Mouse (Mus musculus): Measurements from ENCODE around the gene Slc34a1. TPM values are rescaled to one million over a fixed set of nuclear protein-coding genes. Genes with fewer than 3 reads are reported as not detected.

Slc34a1 gene
- polyA plus RNA-seq, 1 experiment = 9,073 TPM

DNA sequence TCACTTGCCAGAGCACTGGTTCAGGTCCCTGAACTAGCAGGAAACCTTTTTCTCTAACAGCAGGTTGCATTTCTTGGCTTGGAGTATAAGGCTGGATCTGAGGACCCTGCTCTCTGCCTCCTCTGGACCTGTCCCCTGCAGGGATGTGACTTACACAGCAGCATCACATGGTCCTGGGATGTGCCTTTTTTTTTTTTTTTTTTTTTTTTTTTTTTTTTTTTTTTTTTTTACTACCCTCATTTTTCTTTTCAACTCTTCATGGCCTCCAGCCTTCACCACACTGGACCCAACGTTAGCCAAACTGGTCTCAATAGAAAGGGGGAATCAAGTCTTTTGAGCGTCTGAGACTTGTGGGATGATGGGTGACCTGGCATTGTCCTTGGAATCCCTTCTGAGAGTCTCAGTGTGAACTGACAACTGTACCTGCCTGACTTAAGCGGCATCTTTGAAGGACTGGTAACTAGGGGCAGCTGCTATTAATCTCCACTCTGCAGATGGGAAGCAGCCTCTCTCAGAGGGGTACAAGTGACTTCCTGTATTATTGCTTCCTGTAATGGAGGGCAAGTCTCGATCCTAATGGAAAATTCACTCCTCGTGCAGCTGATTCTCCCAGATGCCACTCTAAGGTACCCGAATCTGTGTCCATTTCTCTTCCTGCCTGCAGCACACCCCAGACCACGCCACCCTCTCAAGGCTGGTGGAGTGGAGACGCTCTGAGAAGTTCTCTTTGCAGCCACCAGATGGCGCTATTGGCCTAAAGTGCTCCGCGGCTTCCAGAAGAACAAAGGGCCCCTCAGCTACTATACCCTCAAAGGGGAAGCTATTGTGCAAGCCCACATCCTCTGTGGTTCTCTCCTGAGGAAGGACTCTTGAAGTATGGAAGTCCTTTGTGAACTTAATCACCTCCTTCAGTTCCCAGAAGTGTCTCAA lies 7.1 kb downstream of the Slc34a1 start:
- Histone ChIP-seq H3K27ac (ENCODE audit: insufficient read depth, low read depth, low read length) (peak overlapping the region; percentile 90; the same call in 1 of the 2 replicates), H3K27me3 (replicated peaks; ENCODE audit: control insufficient read depth, insufficient read depth, low read length) (no peaks in the 10 kb centered on the region), H3K36me3 (ENCODE audit: control insufficient read depth, insufficient read depth, low read length) (peaks cover 9% of the 10 kb centered on the region; the same call in 1 of the 2 replicates), H3K4me3 (ENCODE audit: insufficient read depth, low read depth, low read length) (peak overlapping the region; percentile 67), H3K4me1 (ENCODE audit: control insufficient read depth, insufficient read depth, low read length) (no peaks in the 10 kb centered on the region)
- peak; percentile 75 for DNase-seq
- TF ChIP-seq CTCF (conservative IDR thresholded peaks at IDR 0.05; ENCODE audit: insufficient read depth, insufficient read length, low read depth, low read length) (peak; percentile 88), POLR2A (IDR thresholded peaks at IDR 0.05; ENCODE audit: low read depth, low read length) (peak; percentile 69)
- WGBS = 7% methylated on average over 11 of the region's 11 CpGs

GRCm38 (mm10) chr13:55405783-55406390 lies 7.9 kb downstream of the Slc34a1 start:
- TF ChIP-seq POLR2A (IDR thresholded peaks at IDR 0.05; ENCODE audit: low read depth, low read length) (peak; percentile 46), CTCF (conservative IDR thresholded peaks at IDR 0.05; ENCODE audit: insufficient read depth, insufficient read length, low read depth, low read length) (no peak)
- peaks cover 9% of the 10 kb centered on the region; the same call in 1 of the 2 replicates for H3K36me3 ChIP-seq (ENCODE audit: control insufficient read depth, insufficient read depth, low read length)
- H3K27me3 ChIP-seq (replicated peaks; ENCODE audit: control insufficient read depth, insufficient read depth, low read length) = no peaks in the 10 kb centered on the region
- 53% methylated on average over 13 of the region's 13 CpGs for WGBS
- no peaks in the 10 kb centered on the region for H3K4me1 ChIP-seq (ENCODE audit: control insufficient read depth, insufficient read depth, low read length)
- peak overlapping the region; percentile 67 for H3K4me3 ChIP-seq (ENCODE audit: insufficient read depth, low read depth, low read length)
- peak overlapping the region; percentile 1 for H3K27ac ChIP-seq (ENCODE audit: insufficient read depth, low read depth, low read length)
- no peak for DNase-seq

DNA sequence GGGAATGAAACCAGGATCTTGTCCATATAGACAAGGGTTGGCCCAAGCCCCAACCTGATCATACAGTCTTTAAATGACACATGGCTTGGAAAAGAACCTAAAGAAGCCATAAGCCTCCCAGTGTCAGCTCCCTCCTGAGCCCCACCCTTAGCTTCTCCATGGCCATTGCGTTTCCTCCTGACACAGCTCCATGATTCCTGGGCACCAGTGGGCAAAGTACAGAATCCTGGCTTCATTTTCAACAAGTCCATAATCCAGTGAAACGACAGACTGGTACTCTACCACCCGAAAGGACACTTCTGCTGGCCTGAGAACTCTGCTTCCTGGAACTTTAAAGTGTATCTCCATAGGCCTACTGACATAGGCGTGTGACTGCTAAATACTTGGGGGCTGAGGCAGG lies 9.4 kb downstream of the Slc34a1 start:
- TF ChIP-seq CTCF (conservative IDR thresholded peaks at IDR 0.05; ENCODE audit: insufficient read depth, insufficient read length, low read depth, low read length) = no peak
- peak; percentile 41 for TF ChIP-seq POLR2A (IDR thresholded peaks at IDR 0.05; ENCODE audit: low read depth, low read length)
- peak; percentile 62 for DNase-seq
- Histone ChIP-seq H3K4me3 (ENCODE audit: insufficient read depth, low read depth, low read length) (no peak overlapping the region), H3K36me3 (ENCODE audit: control insufficient read depth, insufficient read depth, low read length) (peaks cover 6% of the 10 kb centered on the region; the same call in 1 of the 2 replicates), H3K4me1 (ENCODE audit: control insufficient read depth, insufficient read depth, low read length) (no peaks in the 10 kb centered on the region), H3K27me3 (replicated peaks; ENCODE audit: control insufficient read depth, insufficient read depth, low read length) (no peaks in the 10 kb centered on the region), H3K27ac (ENCODE audit: insufficient read depth, low read depth, low read length) (peak overlapping the region; percentile 37; the same call in 1 of the 2 replicates)
- 56% methylated on average over 4 of the region's 4 CpGs for WGBS

DNA sequence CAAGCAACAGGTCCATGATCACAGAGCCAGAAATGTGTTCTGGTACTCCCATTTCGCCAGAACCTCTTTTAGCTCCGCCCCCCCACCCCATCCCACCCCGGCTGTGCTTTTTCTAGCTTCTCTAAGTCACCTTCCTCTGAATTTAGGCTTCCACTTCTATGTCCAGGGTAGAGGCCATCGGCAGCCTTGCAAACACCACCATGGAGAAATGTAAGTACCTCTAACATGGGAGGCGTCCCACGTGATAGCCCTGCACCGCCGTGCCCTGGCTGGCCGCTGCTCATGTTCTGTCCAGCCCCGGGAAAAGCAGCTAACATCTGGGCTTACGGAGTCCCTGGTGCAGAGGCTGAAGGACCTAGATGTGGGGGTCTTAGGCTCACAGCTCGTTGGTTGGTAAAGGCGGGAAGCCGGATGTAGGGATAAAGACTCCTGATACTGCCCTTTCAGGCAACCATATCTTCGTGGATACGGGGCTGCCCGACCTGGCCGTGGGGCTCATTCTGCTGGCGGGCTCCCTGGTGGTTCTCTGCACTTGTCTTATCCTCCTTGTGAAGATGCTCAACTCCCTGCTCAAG lies 10.6 kb downstream of the Slc34a1 start:
- peak; percentile 60 for DNase-seq
- TF ChIP-seq CTCF (conservative IDR thresholded peaks at IDR 0.05; ENCODE audit: insufficient read depth, insufficient read length, low read depth, low read length) = no peak
- peak; percentile 54 for TF ChIP-seq POLR2A (IDR thresholded peaks at IDR 0.05; ENCODE audit: low read depth, low read length)
- no peaks in the 10 kb centered on the region for H3K27me3 ChIP-seq (replicated peaks; ENCODE audit: control insufficient read depth, insufficient read depth, low read length)
- H3K27ac ChIP-seq (ENCODE audit: insufficient read depth, low read depth, low read length) = no peak overlapping the region
- 63% methylated on average over 19 of the region's 19 CpGs for WGBS
- no peaks in the 10 kb centered on the region for H3K4me1 ChIP-seq (ENCODE audit: control insufficient read depth, insufficient read depth, low read length)
- H3K36me3 ChIP-seq (ENCODE audit: control insufficient read depth, insufficient read depth, low read length) = peaks cover 3% of the 10 kb centered on the region; the same call in 1 of the 2 replicates
- no peak overlapping the region for H3K4me3 ChIP-seq (ENCODE audit: insufficient read depth, low read depth, low read length)

DNA sequence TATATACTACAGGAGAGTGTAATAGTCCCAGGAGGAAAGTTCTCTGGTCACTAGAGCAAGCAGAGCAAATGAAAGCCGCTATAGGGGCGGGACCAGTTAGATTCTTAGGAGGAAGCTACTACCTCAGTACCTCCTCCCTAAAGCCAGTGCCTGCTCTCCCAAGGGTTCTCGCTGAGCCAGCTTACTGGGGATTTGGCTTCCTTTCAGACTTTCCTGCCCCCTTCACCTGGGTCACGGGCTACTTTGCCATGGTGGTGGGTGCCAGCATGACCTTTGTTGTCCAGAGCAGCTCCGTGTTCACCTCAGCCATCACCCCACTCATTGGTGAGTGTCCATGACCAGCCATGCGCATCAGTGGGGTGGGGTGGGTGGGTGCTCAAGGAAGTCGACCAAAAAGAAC lies 13.8 kb downstream of the Slc34a1 start:
- peak; percentile 59 for DNase-seq
- WGBS = 51% methylated on average over 7 of the region's 7 CpGs
- Histone ChIP-seq H3K27me3 (replicated peaks; ENCODE audit: control insufficient read depth, insufficient read depth, low read length) (no peaks in the 10 kb centered on the region), H3K27ac (ENCODE audit: insufficient read depth, low read depth, low read length) (no peak overlapping the region), H3K4me3 (ENCODE audit: insufficient read depth, low read depth, low read length) (no peak overlapping the region), H3K36me3 (ENCODE audit: control insufficient read depth, insufficient read depth, low read length) (no peaks in the 10 kb centered on the region; the same call in 1 of the 2 replicates), H3K4me1 (ENCODE audit: control insufficient read depth, insufficient read depth, low read length) (no peaks in the 10 kb centered on the region)
- TF ChIP-seq POLR2A (IDR thresholded peaks at IDR 0.05; ENCODE audit: low read depth, low read length) = peak; percentile 46
- no peak for TF ChIP-seq CTCF (conservative IDR thresholded peaks at IDR 0.05; ENCODE audit: insufficient read depth, insufficient read length, low read depth, low read length)

- H3K36me3 ChIP-seq (ENCODE audit: control insufficient read depth, insufficient read depth, low read length) = no peaks in the 10 kb centered on the region; the same call in 1 of the 2 replicates
- no peak overlapping the region for H3K27ac ChIP-seq (ENCODE audit: insufficient read depth, low read depth, low read length)
- 59% methylated on average over 13 of the region's 13 CpGs for WGBS
- TF ChIP-seq CTCF (conservative IDR thresholded peaks at IDR 0.05; ENCODE audit: insufficient read depth, insufficient read length, low read depth, low read length) = no peak
- TF ChIP-seq POLR2A (IDR thresholded peaks at IDR 0.05; ENCODE audit: low read depth, low read length) = peak; percentile 23
- no peak overlapping the region for H3K4me3 ChIP-seq (ENCODE audit: insufficient read depth, low read depth, low read length)
- H3K27me3 ChIP-seq (replicated peaks; ENCODE audit: control insufficient read depth, insufficient read depth, low read length) = no peaks in the 10 kb centered on the region
- no peaks in the 10 kb centered on the region for H3K4me1 ChIP-seq (ENCODE audit: control insufficient read depth, insufficient read depth, low read length)
- DNase-seq = peak; percentile 51
Observed at GRCm38 (mm10) chr13:55412643-55413307, 14.8 kb downstream of the Slc34a1 start.

Data from kidney, adult 2 months (tissue).